Mouse (Mus musculus): ENCODE data around the gene Pkp4. TPM values are rescaled to one million over a fixed set of nuclear protein-coding genes. Genes with fewer than 3 reads are reported as not detected.
"Not testable (repeated sequence)": the region's sequence is repeated elsewhere in the genome, so short reads cannot be mapped to it uniquely, and the experiment has no call there.

The Pkp4 gene
- polyA plus RNA-seq, 1 experiment from 2014 or later: 17.7 TPM

DNA sequence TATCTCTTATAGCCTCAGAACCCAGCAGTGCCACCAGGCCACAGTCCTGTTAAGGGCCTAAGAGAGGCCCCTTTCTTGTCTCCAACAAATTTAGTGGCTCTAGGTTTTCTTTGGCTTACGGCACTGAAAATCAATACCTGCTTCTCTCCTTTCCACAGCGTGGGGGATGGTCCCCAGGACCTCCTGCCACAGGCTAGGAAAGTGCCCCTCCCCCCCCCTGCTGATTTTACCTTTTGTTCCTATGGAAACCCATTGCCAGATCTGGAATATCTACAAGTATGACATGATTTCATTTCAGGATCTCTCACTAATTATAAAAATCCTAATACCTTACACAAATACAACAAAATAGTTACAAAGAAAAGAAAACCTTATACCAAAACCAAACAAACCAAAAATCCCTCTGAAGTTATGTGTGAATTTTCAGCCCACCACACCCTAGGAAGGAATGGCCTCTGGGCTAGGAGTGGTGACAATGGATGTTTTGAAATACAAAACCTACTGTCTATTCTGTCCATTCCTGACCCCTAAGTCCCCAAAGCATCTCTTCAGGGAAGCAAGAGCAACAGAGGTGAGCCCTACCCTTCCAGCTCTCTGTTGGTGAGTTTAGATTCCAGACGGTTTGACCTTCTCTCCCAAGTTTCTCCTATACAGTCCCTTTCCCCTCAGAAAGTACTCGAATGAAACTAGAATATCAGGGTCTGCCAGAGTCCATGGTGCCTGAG lies 224.7 kb downstream of the Pkp4 start:
- ATAC-seq (replicated peaks; ENCODE audit: low FRiP score): no peak
- no peak for DNase-seq (ENCODE audit: low spot score)
- no peak overlapping the region for H3K27ac ChIP-seq (ENCODE audit: low read depth, low read length)
- H3K27me3 ChIP-seq (replicated peaks; ENCODE audit: control insufficient read depth, insufficient read depth, low read length): no peaks in the 10 kb centered on the region
- H3K4me1 ChIP-seq (replicated peaks; ENCODE audit: control insufficient read depth, insufficient read depth, low read length): no peaks in the 10 kb centered on the region
- H3K9ac ChIP-seq (ENCODE audit: low read depth, low read length): no peak overlapping the region
- no peak overlapping the region for H3K4me2 ChIP-seq
- 58% methylated on average over 4 of the region's 4 CpGs for WGBS
- no peaks in the 10 kb centered on the region for H3K9me3 ChIP-seq (ENCODE audit: control insufficient read depth, low read length)
- no peak overlapping the region for H3K4me3 ChIP-seq (ENCODE audit: low read depth, low read length)
- no peaks in the 10 kb centered on the region for H3K36me3 ChIP-seq (ENCODE audit: control insufficient read depth, insufficient read depth, low read length)

DNA sequence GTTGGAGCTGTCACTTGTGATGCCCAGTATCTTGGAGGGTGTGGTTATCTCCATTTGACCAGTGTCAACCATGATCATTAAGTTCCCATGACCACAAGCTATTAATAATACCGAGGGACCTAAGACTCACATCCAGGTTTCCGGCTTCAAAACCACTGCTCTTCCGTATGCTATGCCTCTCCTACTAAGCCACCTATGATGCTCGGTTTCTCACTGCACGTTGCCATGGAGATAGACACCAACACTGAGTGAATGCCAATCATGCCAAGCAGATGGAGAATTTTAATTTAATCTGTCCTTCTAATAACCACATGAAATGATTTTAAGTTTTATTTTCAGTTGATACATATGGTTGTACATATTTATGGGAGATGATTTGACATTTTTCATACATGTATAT lies 229.3 kb downstream of the Pkp4 start:
- H3K9me3 ChIP-seq (ENCODE audit: control insufficient read depth, low read length): no peaks in the 10 kb centered on the region
- no peak overlapping the region for H3K9ac ChIP-seq (ENCODE audit: low read depth, low read length)
- 73% methylated on average over 5 of the region's 5 CpGs for WGBS
- DNase-seq (ENCODE audit: low spot score) (no peak), ATAC-seq (replicated peaks; ENCODE audit: low FRiP score) (no peak)
- no peaks in the 10 kb centered on the region for H3K27me3 ChIP-seq (replicated peaks; ENCODE audit: control insufficient read depth, insufficient read depth, low read length)
- no peak overlapping the region for H3K27ac ChIP-seq (ENCODE audit: low read depth, low read length)
- no peak overlapping the region for H3K4me2 ChIP-seq
- no peaks in the 10 kb centered on the region for H3K36me3 ChIP-seq (ENCODE audit: control insufficient read depth, insufficient read depth, low read length)
- H3K4me1 ChIP-seq (replicated peaks; ENCODE audit: control insufficient read depth, insufficient read depth, low read length): no peaks in the 10 kb centered on the region
- no peak overlapping the region for H3K4me3 ChIP-seq (ENCODE audit: low read depth, low read length)

DNA sequence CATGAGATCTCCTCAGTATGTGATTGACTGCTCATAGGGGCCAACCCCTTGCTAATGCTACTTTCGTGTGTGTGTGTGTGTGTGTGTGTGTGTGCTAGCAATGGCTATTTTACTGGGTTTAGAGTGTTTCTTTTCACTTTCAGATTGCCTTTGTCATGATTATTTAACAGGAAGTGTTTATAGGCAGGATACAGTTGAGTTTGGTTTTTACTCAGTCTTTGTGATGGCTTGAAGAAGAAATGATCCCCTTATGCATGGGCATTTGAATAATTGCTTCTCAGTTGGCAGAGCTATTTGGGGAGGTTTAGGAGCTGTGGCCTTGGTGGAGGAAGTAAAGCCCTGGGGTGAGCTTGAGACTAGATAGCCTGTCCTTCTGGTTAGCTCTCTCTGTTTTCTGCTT lies 232.5 kb downstream of the Pkp4 start:
- no peak for DNase-seq (ENCODE audit: low spot score)
- no peak overlapping the region for H3K27ac ChIP-seq (ENCODE audit: low read depth, low read length)
- no peak overlapping the region for H3K9ac ChIP-seq (ENCODE audit: low read depth, low read length)
- H3K36me3 ChIP-seq (ENCODE audit: control insufficient read depth, insufficient read depth, low read length): no peaks in the 10 kb centered on the region
- no peak overlapping the region for H3K4me3 ChIP-seq (ENCODE audit: low read depth, low read length)
- no peaks in the 10 kb centered on the region for H3K27me3 ChIP-seq (replicated peaks; ENCODE audit: control insufficient read depth, insufficient read depth, low read length)
- H3K4me1 ChIP-seq (replicated peaks; ENCODE audit: control insufficient read depth, insufficient read depth, low read length): no peaks in the 10 kb centered on the region
- no peaks in the 10 kb centered on the region for H3K9me3 ChIP-seq (ENCODE audit: control insufficient read depth, low read length)
- WGBS: 80% methylated on average over 1 of the region's 1 CpGs
- ATAC-seq (replicated peaks; ENCODE audit: low FRiP score): no peak
- H3K4me2 ChIP-seq: no peak overlapping the region

- Histone ChIP-seq H3K27me3 (replicated peaks; ENCODE audit: control insufficient read depth, insufficient read depth, low read length) (no peaks in the 10 kb centered on the region), H3K36me3 (ENCODE audit: control insufficient read depth, insufficient read depth, low read length) (no peaks in the 10 kb centered on the region), H3K9me3 (ENCODE audit: control insufficient read depth, low read length) (no peaks in the 10 kb centered on the region), H3K4me2 (no peak overlapping the region), H3K9ac (ENCODE audit: low read depth, low read length) (no peak overlapping the region), H3K4me3 (ENCODE audit: low read depth, low read length) (no peak overlapping the region), H3K27ac (ENCODE audit: low read depth, low read length) (no peak overlapping the region), H3K4me1 (replicated peaks; ENCODE audit: control insufficient read depth, insufficient read depth, low read length) (no peaks in the 10 kb centered on the region)
- no peak for DNase-seq (ENCODE audit: low spot score)
- no peak for ATAC-seq (replicated peaks; ENCODE audit: low FRiP score)
- WGBS: 92% methylated on average over 4 of the region's 4 CpGs
These were observed 234.0 kb downstream of the Pkp4 start for GRCm38 (mm10) chr2:59394651-59395050.

DNA sequence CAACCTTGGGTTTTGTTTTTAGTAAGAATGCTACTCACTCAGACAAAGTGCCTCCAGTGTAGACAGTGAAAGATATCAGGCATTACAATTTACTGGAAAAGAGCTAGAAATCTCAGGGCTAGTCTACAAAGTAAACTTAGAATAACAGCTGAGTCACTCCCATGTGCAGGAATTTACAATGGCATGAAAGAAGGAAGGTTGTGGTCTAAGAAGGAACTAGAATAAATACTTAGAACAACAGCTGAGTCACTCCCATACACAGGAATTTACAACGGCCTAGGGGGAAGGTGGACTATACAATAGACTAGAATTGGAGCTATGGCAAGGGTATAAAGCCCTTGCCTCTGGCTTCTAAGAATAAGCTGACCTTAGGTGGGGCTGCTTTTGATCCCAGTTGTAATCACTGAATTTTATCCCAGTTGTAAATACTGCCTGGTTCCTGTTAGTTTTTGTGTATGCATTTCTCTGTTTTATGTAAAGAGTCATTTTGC lies 234.6 kb downstream of the Pkp4 start:
- H3K4me3 ChIP-seq (ENCODE audit: low read depth, low read length); H3K36me3 ChIP-seq (ENCODE audit: control insufficient read depth, insufficient read depth, low read length); ATAC-seq (replicated peaks; ENCODE audit: low FRiP score); H3K4me1 ChIP-seq (replicated peaks; ENCODE audit: control insufficient read depth, insufficient read depth, low read length); H3K27ac ChIP-seq (ENCODE audit: low read depth, low read length); DNase-seq (ENCODE audit: low spot score); H3K27me3 ChIP-seq (replicated peaks; ENCODE audit: control insufficient read depth, insufficient read depth, low read length); H3K9ac ChIP-seq (ENCODE audit: low read depth, low read length); H3K4me2 ChIP-seq; H3K9me3 ChIP-seq (ENCODE audit: control insufficient read depth, low read length): not testable (repeated sequence)
- WGBS: 65% methylated on average over 1 of the region's 1 CpGs

DNA sequence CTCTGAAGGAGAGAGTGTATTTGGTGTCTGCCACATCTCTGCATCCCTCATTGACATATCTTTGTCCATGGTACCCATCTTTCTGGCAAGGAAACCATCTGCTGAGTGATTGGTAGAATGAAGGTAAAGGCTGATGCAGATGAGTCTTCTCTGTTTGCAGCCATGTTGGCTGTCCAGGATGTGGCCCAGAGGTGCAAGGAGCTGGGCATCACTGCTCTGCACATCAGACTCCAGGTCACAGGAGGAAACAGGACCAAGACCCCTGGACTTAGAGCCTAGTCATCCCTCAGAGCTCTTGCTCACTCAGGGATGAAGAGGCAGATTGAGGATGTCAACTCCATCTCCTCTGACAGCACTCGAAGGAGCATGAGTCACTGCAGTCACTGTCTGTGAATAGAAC lies 235.9 kb downstream of the Pkp4 start:
- 73% methylated on average over 1 of the region's 1 CpGs for whole genome bisulfite sequencing

DNA sequence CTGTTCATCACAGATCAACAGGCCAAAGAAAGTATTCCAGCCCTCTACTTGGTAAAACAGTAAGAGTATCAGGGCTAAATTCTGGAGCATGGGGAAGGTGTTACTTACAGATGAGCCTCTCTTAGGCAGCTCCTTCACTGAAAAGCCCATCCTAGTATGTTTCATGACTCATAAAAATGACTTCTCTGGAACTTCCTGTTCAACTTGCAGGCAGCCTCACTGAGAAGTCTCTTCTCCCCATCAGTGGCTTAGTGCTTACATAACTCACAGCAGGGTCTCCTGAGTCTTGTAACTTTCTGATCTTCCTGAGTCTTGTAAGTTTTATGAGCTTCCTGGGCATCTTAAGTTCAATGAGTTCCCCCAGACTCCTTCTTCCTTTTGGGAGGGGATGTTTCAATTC lies 236.9 kb downstream of the Pkp4 start:
- no peak overlapping the region for H3K4me2 ChIP-seq
- no peak for ATAC-seq (replicated peaks; ENCODE audit: low FRiP score)
- no peak overlapping the region for H3K4me3 ChIP-seq (ENCODE audit: low read depth, low read length)
- no peak overlapping the region for H3K9ac ChIP-seq (ENCODE audit: low read depth, low read length)
- no peaks in the 10 kb centered on the region for H3K36me3 ChIP-seq (ENCODE audit: control insufficient read depth, insufficient read depth, low read length)
- DNase-seq (ENCODE audit: low spot score): no peak
- no peaks in the 10 kb centered on the region for H3K27me3 ChIP-seq (replicated peaks; ENCODE audit: control insufficient read depth, insufficient read depth, low read length)
- H3K4me1 ChIP-seq (replicated peaks; ENCODE audit: control insufficient read depth, insufficient read depth, low read length): no peaks in the 10 kb centered on the region
- no peak overlapping the region for H3K27ac ChIP-seq (ENCODE audit: low read depth, low read length)
- H3K9me3 ChIP-seq (ENCODE audit: control insufficient read depth, low read length): no peaks in the 10 kb centered on the region

More for the DNA sequence above, 235.9 kb downstream of the Pkp4 start:
- H3K4me1 ChIP-seq (replicated peaks; ENCODE audit: control insufficient read depth, insufficient read depth, low read length): no peaks in the 10 kb centered on the region
- no peaks in the 10 kb centered on the region for H3K27me3 ChIP-seq (replicated peaks; ENCODE audit: control insufficient read depth, insufficient read depth, low read length)
- no peak overlapping the region for H3K4me2 ChIP-seq
- ATAC-seq (replicated peaks; ENCODE audit: low FRiP score): no peak
- no peaks in the 10 kb centered on the region for H3K36me3 ChIP-seq (ENCODE audit: control insufficient read depth, insufficient read depth, low read length)
- DNase-seq (ENCODE audit: low spot score): no peak
- no peak overlapping the region for H3K9ac ChIP-seq (ENCODE audit: low read depth, low read length)
- no peak overlapping the region for H3K27ac ChIP-seq (ENCODE audit: low read depth, low read length)
- H3K9me3 ChIP-seq (ENCODE audit: control insufficient read depth, low read length): no peaks in the 10 kb centered on the region
- H3K4me3 ChIP-seq (ENCODE audit: low read depth, low read length): no peak overlapping the region

DNA sequence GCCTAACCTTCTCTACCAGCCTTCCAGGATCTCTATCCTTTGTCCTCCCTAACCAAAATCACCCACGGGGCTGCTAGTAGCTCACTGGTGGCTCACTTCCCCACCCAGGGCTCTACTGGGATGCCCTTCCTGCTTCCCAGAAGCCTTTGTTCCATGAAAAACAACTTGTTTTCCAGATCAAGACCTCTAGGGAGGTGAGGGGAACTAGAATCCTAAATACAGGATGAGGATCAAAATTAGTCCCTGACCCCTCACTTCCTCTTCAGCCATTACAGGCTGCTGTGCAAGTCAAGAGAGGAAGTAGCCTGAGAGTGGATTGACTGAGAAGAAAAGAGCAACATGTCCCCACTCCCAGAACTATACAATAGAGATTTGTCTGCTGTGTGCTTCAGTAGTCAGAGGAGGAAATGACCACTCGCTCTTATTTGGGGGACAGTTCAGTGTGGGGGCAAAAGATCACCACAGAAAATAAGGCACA lies 240.3 kb downstream of the Pkp4 start:
- H3K9ac ChIP-seq (ENCODE audit: low read depth, low read length): no peak overlapping the region
- no peak overlapping the region for H3K4me2 ChIP-seq
- no peaks in the 10 kb centered on the region for H3K9me3 ChIP-seq (ENCODE audit: control insufficient read depth, low read length)
- H3K36me3 ChIP-seq (ENCODE audit: control insufficient read depth, insufficient read depth, low read length): no peaks in the 10 kb centered on the region
- DNase-seq (ENCODE audit: low spot score) (no peak), ATAC-seq (replicated peaks; ENCODE audit: low FRiP score) (no peak; the same call in 1 of the 2 replicates)
- H3K4me1 ChIP-seq (replicated peaks; ENCODE audit: control insufficient read depth, insufficient read depth, low read length): no peaks in the 10 kb centered on the region
- no peak overlapping the region for H3K27ac ChIP-seq (ENCODE audit: low read depth, low read length)
- H3K4me3 ChIP-seq (ENCODE audit: low read depth, low read length): no peak overlapping the region
- 42% methylated on average over 2 of the region's 2 CpGs for WGBS
- no peaks in the 10 kb centered on the region for H3K27me3 ChIP-seq (replicated peaks; ENCODE audit: control insufficient read depth, insufficient read depth, low read length)

GRCm38 (mm10) chr2:59401841-59402461 lies 241.3 kb downstream of the Pkp4 start:
- DNase-seq (ENCODE audit: low spot score): no peak
- Histone ChIP-seq H3K4me1 (replicated peaks; ENCODE audit: control insufficient read depth, insufficient read depth, low read length) (no peaks in the 10 kb centered on the region), H3K36me3 (ENCODE audit: control insufficient read depth, insufficient read depth, low read length) (no peaks in the 10 kb centered on the region), H3K4me2 (no peak overlapping the region), H3K9ac (ENCODE audit: low read depth, low read length) (no peak overlapping the region), H3K9me3 (ENCODE audit: control insufficient read depth, low read length) (no peaks in the 10 kb centered on the region), H3K27me3 (replicated peaks; ENCODE audit: control insufficient read depth, insufficient read depth, low read length) (no peaks in the 10 kb centered on the region), H3K4me3 (ENCODE audit: low read depth, low read length) (no peak overlapping the region), H3K27ac (ENCODE audit: low read depth, low read length) (no peak overlapping the region; the same call in 1 of the 2 replicates)
- WGBS: 55% methylated on average over 8 of the region's 8 CpGs
- no peak for ATAC-seq (replicated peaks; ENCODE audit: low FRiP score)
